Mouse (Mus musculus) bone marrow macrophage, adult 2 months (primary cell): ENCODE results near the gene Bpifa6.

Experiments
- CTCF ChIP-seq: IDR thresholded peaks from 2 replicates; pipeline ENCODE4 v1.5.1; 2012; ENCODE audit warnings: low read depth, mild to moderate bottlenecking, low read length, moderate library complexity
- POLR2A ChIP-seq: IDR thresholded peaks from 2 replicates; pipeline ENCODE4 v1.6.1; 2012; ENCODE audit warnings: mild to moderate bottlenecking, low read depth, low read length, borderline replicate concordance

DNA sequence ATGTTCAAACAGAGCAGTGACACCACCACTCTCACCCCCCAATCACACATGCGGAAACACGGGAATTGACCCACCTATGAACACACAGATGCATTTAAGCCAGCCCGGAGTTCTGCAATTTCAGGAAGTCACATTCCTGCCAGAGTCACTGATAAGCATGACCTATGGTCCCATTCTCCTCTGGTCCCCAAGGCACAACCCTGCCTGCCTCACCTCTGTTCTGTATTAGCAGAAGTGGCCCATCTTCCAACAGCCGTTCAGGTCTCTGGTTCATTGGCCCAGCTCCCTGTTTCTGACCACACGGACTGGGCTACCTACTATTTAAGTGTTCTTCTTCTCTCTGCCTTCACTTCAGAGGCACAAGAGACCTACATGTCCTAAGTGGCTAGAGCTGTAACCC, at the start of gene Bpifa6:
- TF ChIP-seq CTCF (no peak), POLR2A (no peak)
